Mouse (Mus musculus): ENCODE results near the gene Acad10. TPM values are rescaled to one million over a fixed set of nuclear protein-coding genes. Genes with fewer than 3 reads are reported as not detected.

Acad10 gene
- polyA plus RNA-seq, 1 experiment from 2014 or later: 3.0 TPM

- ATAC-seq (ENCODE audit: insufficient read depth): peak; percentile 66
- no peaks in the 10 kb centered on the region for H3K4me1 ChIP-seq (ENCODE audit: insufficient read depth)
- whole genome bisulfite sequencing: 23% methylated on average over 9 of the region's 9 CpGs
Observed at GRCm38 (mm10) chr5:121601547-121602299, 58.6 kb downstream of the Acad10 start.

GRCm38 (mm10) chr5:121598871-121599610 lies 61.3 kb downstream of the Acad10 start:
- H3K36me3 ChIP-seq (ENCODE audit: insufficient read depth): no peaks in the 10 kb centered on the region
- no peak overlapping the region for H3K27ac ChIP-seq (ENCODE audit: low read depth)
- no peak overlapping the region for H3K4me3 ChIP-seq (ENCODE audit: low read depth, low read length)
- H3K9me3 ChIP-seq (ENCODE audit: low read depth, low read length): no peaks in the 10 kb centered on the region
- H3K4me1 ChIP-seq (ENCODE audit: insufficient read depth): no peaks in the 10 kb centered on the region
- no peaks in the 10 kb centered on the region for H3K27me3 ChIP-seq (ENCODE audit: insufficient read depth, low read length)
- H3K4me2 ChIP-seq: no peak overlapping the region
- WGBS: 67% methylated on average over 13 of the region's 13 CpGs
- ATAC-seq (ENCODE audit: insufficient read depth): no peak
- H3K9ac ChIP-seq: no peak overlapping the region
- peak; percentile 39 for DNase-seq
- TF ChIP-seq CTCF (IDR thresholded peaks at IDR 0.05; ENCODE audit: low read depth): no peak

More at GRCm38 (mm10) chr5:121601547-121602299, 58.6 kb downstream of the Acad10 start:
- H3K27ac ChIP-seq (ENCODE audit: low read depth): no peak overlapping the region
- TF ChIP-seq CTCF (IDR thresholded peaks at IDR 0.05; ENCODE audit: low read depth): peak; percentile 98
- H3K36me3 ChIP-seq (ENCODE audit: insufficient read depth): no peaks in the 10 kb centered on the region
- H3K27me3 ChIP-seq (ENCODE audit: insufficient read depth, low read length): no peaks in the 10 kb centered on the region
- no peaks in the 10 kb centered on the region for H3K9me3 ChIP-seq (ENCODE audit: low read depth, low read length)
- H3K9ac ChIP-seq: 0 out of 2 replicates have a peak overlapping the region, but pooled peaks have one; percentile 17
- H3K4me2 ChIP-seq: no peak overlapping the region
- no peak overlapping the region for H3K4me3 ChIP-seq (ENCODE audit: low read depth, low read length)
- DNase-seq: peak; percentile 97

DNA sequence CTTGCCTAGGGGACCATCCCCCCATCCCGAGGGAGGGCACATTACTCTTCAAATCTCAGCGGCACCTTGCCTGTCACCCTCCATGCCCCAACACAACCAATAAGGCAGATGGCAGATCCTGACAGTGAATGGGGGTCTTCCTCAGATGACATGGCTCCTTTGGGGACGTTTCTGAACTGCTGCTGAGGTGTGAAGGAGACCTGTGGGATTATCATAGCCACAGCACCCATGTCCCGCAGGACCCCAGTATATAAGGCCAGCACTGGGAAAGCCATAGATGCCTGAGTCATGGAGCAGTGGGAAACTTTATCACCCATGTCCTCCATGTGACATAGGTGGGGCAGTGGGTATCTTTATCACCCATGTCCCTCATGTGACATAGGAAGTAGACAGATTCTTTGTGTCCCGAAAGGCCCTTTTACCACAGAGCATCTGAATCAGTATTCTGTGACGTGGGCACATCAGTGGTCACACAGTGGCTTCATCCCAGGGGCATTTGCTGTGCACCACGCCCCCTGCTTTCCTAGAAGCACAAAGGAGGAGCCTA lies 62.2 kb downstream of the Acad10 start:
- Histone ChIP-seq H3K4me1 (ENCODE audit: insufficient read depth) (no peaks in the 10 kb centered on the region), H3K4me3 (ENCODE audit: low read depth, low read length) (no peak overlapping the region), H3K9ac (no peak overlapping the region), H3K9me3 (ENCODE audit: low read depth, low read length) (no peaks in the 10 kb centered on the region), H3K4me2 (no peak overlapping the region), H3K36me3 (ENCODE audit: insufficient read depth) (no peaks in the 10 kb centered on the region), H3K27me3 (ENCODE audit: insufficient read depth, low read length) (no peaks in the 10 kb centered on the region), H3K27ac (ENCODE audit: low read depth) (no peak overlapping the region)
- TF ChIP-seq CTCF (IDR thresholded peaks at IDR 0.05; ENCODE audit: low read depth): no peak
- DNase-seq: no peak
- ATAC-seq (ENCODE audit: insufficient read depth): no peak
- 70% methylated on average over 7 of the region's 7 CpGs for WGBS

- no peaks in the 10 kb centered on the region for H3K4me1 ChIP-seq (ENCODE audit: insufficient read depth)
- WGBS: 54% methylated on average over 4 of the region's 4 CpGs
- H3K27ac ChIP-seq (ENCODE audit: low read depth): no peak overlapping the region
- no peak for TF ChIP-seq CTCF (IDR thresholded peaks at IDR 0.05; ENCODE audit: low read depth)
- no peaks in the 10 kb centered on the region for H3K36me3 ChIP-seq (ENCODE audit: insufficient read depth)
- H3K4me2 ChIP-seq: no peak overlapping the region
- H3K27me3 ChIP-seq (ENCODE audit: insufficient read depth, low read length): no peaks in the 10 kb centered on the region
- DNase-seq (no peak), ATAC-seq (ENCODE audit: insufficient read depth) (no peak)
- H3K9ac ChIP-seq: no peak overlapping the region
- H3K9me3 ChIP-seq (ENCODE audit: low read depth, low read length): no peaks in the 10 kb centered on the region
- H3K4me3 ChIP-seq (ENCODE audit: low read depth, low read length): no peak overlapping the region
Observed at GRCm38 (mm10) chr5:121597332-121597731, 63.0 kb downstream of the Acad10 start.

DNA sequence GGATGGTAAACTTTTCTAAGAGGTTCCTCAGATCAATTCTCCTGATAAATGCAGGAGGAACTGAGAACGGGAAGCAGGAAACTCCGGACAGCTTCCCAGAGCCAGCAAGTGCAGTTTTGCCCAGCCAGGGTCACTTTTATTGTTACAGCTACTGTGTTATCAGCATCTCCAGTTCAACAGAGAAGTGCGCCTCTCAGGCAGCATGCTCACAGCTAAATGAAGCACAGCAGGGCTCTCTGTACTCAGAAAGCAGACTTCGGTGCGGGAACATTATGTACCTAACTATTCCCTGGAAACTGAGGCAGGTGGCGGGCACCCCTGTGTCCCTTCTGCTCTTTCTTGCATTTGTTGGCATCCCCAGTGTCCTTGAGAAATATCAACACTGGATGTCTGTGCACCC lies 64.1 kb downstream of the Acad10 start:
- no peaks in the 10 kb centered on the region for H3K4me1 ChIP-seq (ENCODE audit: insufficient read depth)
- no peak overlapping the region for H3K9ac ChIP-seq
- no peak overlapping the region for H3K4me2 ChIP-seq
- no peaks in the 10 kb centered on the region for H3K9me3 ChIP-seq (ENCODE audit: low read depth, low read length)
- no peak overlapping the region for H3K4me3 ChIP-seq (ENCODE audit: low read depth, low read length)
- no peaks in the 10 kb centered on the region for H3K27me3 ChIP-seq (ENCODE audit: insufficient read depth, low read length)
- no peak for DNase-seq
- no peaks in the 10 kb centered on the region for H3K36me3 ChIP-seq (ENCODE audit: insufficient read depth)
- WGBS: 57% methylated on average over 6 of the region's 6 CpGs
- no peak for ATAC-seq (ENCODE audit: insufficient read depth)
- TF ChIP-seq CTCF (IDR thresholded peaks at IDR 0.05; ENCODE audit: low read depth): no peak
- H3K27ac ChIP-seq (ENCODE audit: low read depth): no peak overlapping the region

- H3K4me2 ChIP-seq: no peak overlapping the region
Observed at GRCm38 (mm10) chr5:121595758-121596157, 64.6 kb downstream of the Acad10 start.

DNA sequence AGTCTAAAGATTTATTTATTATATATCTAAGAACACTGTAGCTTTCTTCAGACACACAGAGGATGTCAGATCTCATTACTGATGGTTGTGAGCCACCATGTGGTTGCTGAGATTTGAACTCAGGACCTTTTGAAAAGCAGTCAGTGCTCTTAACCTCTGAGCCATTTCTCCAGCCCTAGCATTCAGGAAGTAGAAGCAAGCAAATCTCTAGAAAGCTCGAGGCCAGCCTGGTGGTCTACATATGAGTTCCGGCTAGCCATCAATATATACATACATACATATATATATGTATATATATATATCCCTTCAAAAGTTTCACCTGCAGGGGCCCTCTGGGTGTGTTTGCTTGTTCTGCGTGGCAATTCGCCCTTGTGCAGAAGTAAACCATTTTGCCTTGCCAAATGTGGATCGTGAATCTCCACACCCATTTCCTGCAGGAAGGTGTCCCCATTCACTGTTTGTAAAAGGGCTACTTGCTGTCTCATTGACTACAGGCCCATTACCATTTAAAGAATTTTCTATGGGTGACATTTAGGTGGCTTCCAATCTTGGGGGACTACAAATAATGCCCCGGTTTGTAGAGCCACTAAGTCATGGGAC lies 65.5 kb downstream of the Acad10 start:
- Histone ChIP-seq H3K9me3 (ENCODE audit: low read depth, low read length) (no peaks in the 10 kb centered on the region), H3K9ac (no peak overlapping the region), H3K27ac (ENCODE audit: low read depth) (no peak overlapping the region), H3K4me2 (no peak overlapping the region), H3K36me3 (ENCODE audit: insufficient read depth) (no peaks in the 10 kb centered on the region), H3K27me3 (ENCODE audit: insufficient read depth, low read length) (no peaks in the 10 kb centered on the region), H3K4me1 (ENCODE audit: insufficient read depth) (no peaks in the 10 kb centered on the region), H3K4me3 (ENCODE audit: low read depth, low read length) (no peak overlapping the region)
- ATAC-seq (ENCODE audit: insufficient read depth) (no peak), DNase-seq (no peak)
- no peak for TF ChIP-seq CTCF (IDR thresholded peaks at IDR 0.05; ENCODE audit: low read depth)
- WGBS: 77% methylated on average over 6 of the region's 6 CpGs

More at GRCm38 (mm10) chr5:121595758-121596157, 64.6 kb downstream of the Acad10 start:
- Histone ChIP-seq H3K9ac (no peak overlapping the region), H3K4me1 (ENCODE audit: insufficient read depth) (no peaks in the 10 kb centered on the region), H3K9me3 (ENCODE audit: low read depth, low read length) (no peaks in the 10 kb centered on the region), H3K27me3 (ENCODE audit: insufficient read depth, low read length) (no peaks in the 10 kb centered on the region), H3K36me3 (ENCODE audit: insufficient read depth) (no peaks in the 10 kb centered on the region), H3K4me3 (ENCODE audit: low read depth, low read length) (no peak overlapping the region), H3K27ac (ENCODE audit: low read depth) (no peak overlapping the region)
- WGBS: 66% methylated on average over 6 of the region's 6 CpGs
- ATAC-seq (ENCODE audit: insufficient read depth): no peak
- no peak for TF ChIP-seq CTCF (IDR thresholded peaks at IDR 0.05; ENCODE audit: low read depth)
- DNase-seq: no peak
